Mouse (Mus musculus) testis, postnatal 14 days (tissue): ENCODE results near the gene Wnt2b.
A peak's percentile ranks its signal among the peaks of the same experiment; 100 is the strongest.

Experiments
- DNase-seq: peaks from one replicate; pipeline ENCODE4 v3.0.0; 2021; ENCODE audit warnings: low spot score

Gene Wnt2b

GRCm38 (mm10) chr3:104961066-104962059 is at the start of gene Wnt2b:
Wnt2b (minus strand) TSS chr3:104961921.
- no peak for DNase-seq

GRCm38 (mm10) chr3:105010681-105011339 is 49.1 kb upstream of the Wnt2b start:
- DNase-seq: no peak

GRCm38 (mm10) chr3:105008070-105008469 is 46.3 kb upstream of the Wnt2b start:
- no peak for DNase-seq

- DNase-seq: no peak
Measured at GRCm38 (mm10) chr3:105006101-105006500, 44.4 kb upstream of the Wnt2b start.

- DNase-seq: no peak
Measured at GRCm38 (mm10) chr3:105005561-105006065, 43.9 kb upstream of the Wnt2b start.

GRCm38 (mm10) chr3:105005011-105005410 is 43.3 kb upstream of the Wnt2b start:
- no peak for DNase-seq

- no peak for DNase-seq
Measured at GRCm38 (mm10) chr3:105003960-105004463, 42.3 kb upstream of the Wnt2b start.

- no peak for DNase-seq
Measured at GRCm38 (mm10) chr3:105001374-105001773, 39.7 kb upstream of the Wnt2b start.

- DNase-seq: no peak
Measured at GRCm38 (mm10) chr3:105000561-105000960, 38.8 kb upstream of the Wnt2b start.

- no peak for DNase-seq
Measured at GRCm38 (mm10) chr3:104997563-104997962, 35.8 kb upstream of the Wnt2b start.

- DNase-seq: no peak
Measured at GRCm38 (mm10) chr3:104995707-104996106, 34.0 kb upstream of the Wnt2b start.

GRCm38 (mm10) chr3:104994415-104994841 is 32.7 kb upstream of the Wnt2b start:
- DNase-seq: no peak

GRCm38 (mm10) chr3:104993800-104994199 is 32.1 kb upstream of the Wnt2b start:
- DNase-seq: peak; percentile 56

- DNase-seq: peak; percentile 80
Measured at GRCm38 (mm10) chr3:104992709-104993388, 31.1 kb upstream of the Wnt2b start.

GRCm38 (mm10) chr3:104991703-104992102 is 30.0 kb upstream of the Wnt2b start:
- no peak for DNase-seq

GRCm38 (mm10) chr3:104987884-104988283 is 26.2 kb upstream of the Wnt2b start:
- no peak for DNase-seq

GRCm38 (mm10) chr3:104979735-104980134 is 18.0 kb upstream of the Wnt2b start:
- no peak for DNase-seq

GRCm38 (mm10) chr3:104967548-104968300 is 6.0 kb upstream of the Wnt2b start:
- DNase-seq: peak; percentile 76

GRCm38 (mm10) chr3:104965991-104966554 is 4.4 kb upstream of the Wnt2b start:
- no peak for DNase-seq

GRCm38 (mm10) chr3:104965070-104965855 is 3.5 kb upstream of the Wnt2b start:
- DNase-seq: no peak
